Mouse (Mus musculus): ENCODE results near the gene H2afj.

GRCm38 (mm10) chr6:136854361-136854781, 46.3 kb downstream of the H2afj start:
- no peak for TF ChIP-seq POLR2A (IDR thresholded peaks at IDR 0.05; ENCODE audit: insufficient read depth, low read depth, low read length)
- no peak for TF ChIP-seq CTCF (IDR thresholded peaks at IDR 0.05)
- TF ChIP-seq EP300 (IDR thresholded peaks at IDR 0.05; ENCODE audit: insufficient read depth, low read depth, low read length), result no peak
